Mouse (Mus musculus): ENCODE results near the gene Rhog. TPM values are rescaled to one million over a fixed set of nuclear protein-coding genes. Genes with fewer than 3 reads are reported as not detected.

Gene Rhog
- polyA plus RNA-seq, 1 experiment from 2014 or later = 56.3 TPM

- Histone ChIP-seq H3K27me3 (ENCODE audit: control insufficient read depth, insufficient read depth, low read depth, low read length) (no peaks in the 10 kb centered on the region), H3K9ac (ENCODE audit: low read depth, low read length) (peak overlapping the region; percentile 69), H3K4me3 (ENCODE audit: low read depth, low read length) (peak overlapping the region; percentile 71), H3K36me3 (ENCODE audit: control insufficient read depth, insufficient read depth) (no peaks in the 10 kb centered on the region), H3K4me1 (ENCODE audit: control insufficient read depth, low read depth, low read length) (peaks cover 9% of the 10 kb centered on the region), H3K27ac (ENCODE audit: low read length) (no peak overlapping the region; the same call in none of the 2 replicates), H3K9me3 (replicated peaks; ENCODE audit: control insufficient read depth, low read length) (no peaks in the 10 kb centered on the region), H3K4me2 (ENCODE audit: low read depth, low read length) (peak overlapping the region; percentile 92)
- WGBS (ENCODE audit: insufficient replicate concordance) = under 1% methylated on average over 11 of the region's 13 CpGs
- ATAC-seq (ENCODE audit: low read depth) = peak; percentile 66
Observed at GRCm38 (mm10) chr7:102222336-102222735, 33.5 kb downstream of the Rhog start.

GRCm38 (mm10) chr7:102221899-102222298, 34.0 kb downstream of the Rhog start:
- WGBS (ENCODE audit: insufficient replicate concordance) = 35% methylated on average over 1 of the region's 1 CpGs
- no peak for ATAC-seq (ENCODE audit: low read depth)
- Histone ChIP-seq H3K27ac (ENCODE audit: low read length) (no peak overlapping the region), H3K4me1 (ENCODE audit: control insufficient read depth, low read depth, low read length) (peaks cover 9% of the 10 kb centered on the region), H3K27me3 (ENCODE audit: control insufficient read depth, insufficient read depth, low read depth, low read length) (no peaks in the 10 kb centered on the region), H3K4me3 (ENCODE audit: low read depth, low read length) (no peak overlapping the region), H3K4me2 (ENCODE audit: low read depth, low read length) (peak overlapping the region; percentile 92), H3K36me3 (ENCODE audit: control insufficient read depth, insufficient read depth) (no peaks in the 10 kb centered on the region), H3K9ac (ENCODE audit: low read depth, low read length) (no peak overlapping the region), H3K9me3 (replicated peaks; ENCODE audit: control insufficient read depth, low read length) (no peaks in the 10 kb centered on the region)

- 51% methylated on average over 3 of the region's 3 CpGs for WGBS (ENCODE audit: insufficient replicate concordance)
- ATAC-seq (ENCODE audit: low read depth) = no peak
- Histone ChIP-seq H3K4me2 (ENCODE audit: low read depth, low read length) (peak overlapping the region; percentile 90), H3K9me3 (replicated peaks; ENCODE audit: control insufficient read depth, low read length) (no peaks in the 10 kb centered on the region), H3K4me1 (ENCODE audit: control insufficient read depth, low read depth, low read length) (peaks cover 11% of the 10 kb centered on the region), H3K27me3 (ENCODE audit: control insufficient read depth, insufficient read depth, low read depth, low read length) (no peaks in the 10 kb centered on the region), H3K9ac (ENCODE audit: low read depth, low read length) (peak overlapping the region; percentile 79), H3K27ac (ENCODE audit: low read length) (peak overlapping the region; percentile 87), H3K36me3 (ENCODE audit: control insufficient read depth, insufficient read depth) (no peaks in the 10 kb centered on the region), H3K4me3 (ENCODE audit: low read depth, low read length) (peak overlapping the region; percentile 76)
Observed at GRCm38 (mm10) chr7:102211071-102211470, 44.8 kb downstream of the Rhog start.

GRCm38 (mm10) chr7:102209756-102210721, 45.8 kb downstream of the Rhog start, which contains the start of the genes Nup98 and Pgap2:
TSS of gene Nup98 (minus strand) at chr7:102210176.
TSS of gene Pgap2 (plus strand) at chr7:102210208.
- Histone ChIP-seq H3K9me3 (replicated peaks; ENCODE audit: control insufficient read depth, low read length) (no peaks in the 10 kb centered on the region), H3K4me3 (ENCODE audit: low read depth, low read length) (peak within 1 kb of the TSS; percentile 76), H3K36me3 (ENCODE audit: control insufficient read depth, insufficient read depth) (no peaks in the 10 kb centered on the region), H3K4me2 (ENCODE audit: low read depth, low read length) (peak within 1 kb of the TSS; percentile 90), H3K4me1 (ENCODE audit: control insufficient read depth, low read depth, low read length) (peaks cover 17% of the 10 kb centered on the region), H3K9ac (ENCODE audit: low read depth, low read length) (peak within 1 kb of the TSS; percentile 89), H3K27ac (ENCODE audit: low read length) (peak within 1 kb of the TSS; percentile 90), H3K27me3 (ENCODE audit: control insufficient read depth, insufficient read depth, low read depth, low read length) (no peaks in the 10 kb centered on the region)
- ATAC-seq (ENCODE audit: low read depth) = peak; percentile 94
- WGBS (ENCODE audit: insufficient replicate concordance) = under 1% methylated on average over 84 of the region's 87 CpGs

- peak overlapping the region; percentile 83 for H3K4me2 ChIP-seq (ENCODE audit: low read depth, low read length)
- H3K27ac ChIP-seq (ENCODE audit: low read length) = no peak overlapping the region; the same call in 1 of the 2 replicates
- WGBS (ENCODE audit: insufficient replicate concordance) = 39% methylated on average over 4 of the region's 4 CpGs
- no peaks in the 10 kb centered on the region for H3K9me3 ChIP-seq (replicated peaks; ENCODE audit: control insufficient read depth, low read length)
- no peak for ATAC-seq (ENCODE audit: low read depth)
- no peaks in the 10 kb centered on the region for H3K36me3 ChIP-seq (ENCODE audit: control insufficient read depth, insufficient read depth)
- no peaks in the 10 kb centered on the region for H3K27me3 ChIP-seq (ENCODE audit: control insufficient read depth, insufficient read depth, low read depth, low read length)
- H3K9ac ChIP-seq (ENCODE audit: low read depth, low read length) = peak overlapping the region; percentile 89
- H3K4me3 ChIP-seq (ENCODE audit: low read depth, low read length) = peak overlapping the region; percentile 76
- H3K4me1 ChIP-seq (ENCODE audit: control insufficient read depth, low read depth, low read length) = peaks cover 22% of the 10 kb centered on the region
Observed at GRCm38 (mm10) chr7:102208806-102209363, 47.0 kb downstream of the Rhog start.

- WGBS (ENCODE audit: insufficient replicate concordance) = 13% methylated on average over 1 of the region's 1 CpGs
- H3K27me3 ChIP-seq (ENCODE audit: control insufficient read depth, insufficient read depth, low read depth, low read length) = no peaks in the 10 kb centered on the region
- no peak overlapping the region for H3K27ac ChIP-seq (ENCODE audit: low read length)
- ATAC-seq (ENCODE audit: low read depth) = no peak
- no peak overlapping the region for H3K9ac ChIP-seq (ENCODE audit: low read depth, low read length)
- no peak overlapping the region for H3K4me3 ChIP-seq (ENCODE audit: low read depth, low read length)
- no peaks in the 10 kb centered on the region for H3K36me3 ChIP-seq (ENCODE audit: control insufficient read depth, insufficient read depth)
- H3K9me3 ChIP-seq (replicated peaks; ENCODE audit: control insufficient read depth, low read length) = no peaks in the 10 kb centered on the region
- H3K4me2 ChIP-seq (ENCODE audit: low read depth, low read length) = peak overlapping the region; percentile 25; the same call in 1 of the 2 replicates
- H3K4me1 ChIP-seq (ENCODE audit: control insufficient read depth, low read depth, low read length) = peaks cover 22% of the 10 kb centered on the region
Observed at GRCm38 (mm10) chr7:102205646-102206045, 50.2 kb downstream of the Rhog start.

GRCm38 (mm10) chr7:102204296-102204857, 51.5 kb downstream of the Rhog start:
- H3K36me3 ChIP-seq (ENCODE audit: control insufficient read depth, insufficient read depth) = no peaks in the 10 kb centered on the region

GRCm38 (mm10) chr7:102200996-102201785, 54.7 kb downstream of the Rhog start:
- H3K9me3 ChIP-seq (replicated peaks; ENCODE audit: control insufficient read depth, low read length) = no peaks in the 10 kb centered on the region
- no peak overlapping the region for H3K9ac ChIP-seq (ENCODE audit: low read depth, low read length)
- H3K4me3 ChIP-seq (ENCODE audit: low read depth, low read length) = no peak overlapping the region
- H3K4me1 ChIP-seq (ENCODE audit: control insufficient read depth, low read depth, low read length) = peaks cover 11% of the 10 kb centered on the region
- no peaks in the 10 kb centered on the region for H3K27me3 ChIP-seq (ENCODE audit: control insufficient read depth, insufficient read depth, low read depth, low read length)
- no peak for ATAC-seq (ENCODE audit: low read depth)
- no peak overlapping the region for H3K27ac ChIP-seq (ENCODE audit: low read length)
- H3K36me3 ChIP-seq (ENCODE audit: control insufficient read depth, insufficient read depth) = no peaks in the 10 kb centered on the region
- H3K4me2 ChIP-seq (ENCODE audit: low read depth, low read length) = no peak overlapping the region

More at GRCm38 (mm10) chr7:102204296-102204857, 51.5 kb downstream of the Rhog start:
- Histone ChIP-seq H3K4me2 (ENCODE audit: low read depth, low read length) (no peak overlapping the region), H3K4me1 (ENCODE audit: control insufficient read depth, low read depth, low read length) (peaks cover 22% of the 10 kb centered on the region), H3K27me3 (ENCODE audit: control insufficient read depth, insufficient read depth, low read depth, low read length) (no peaks in the 10 kb centered on the region), H3K9ac (ENCODE audit: low read depth, low read length) (no peak overlapping the region), H3K9me3 (replicated peaks; ENCODE audit: control insufficient read depth, low read length) (no peaks in the 10 kb centered on the region), H3K27ac (ENCODE audit: low read length) (no peak overlapping the region), H3K4me3 (ENCODE audit: low read depth, low read length) (no peak overlapping the region)
- whole genome bisulfite sequencing (ENCODE audit: insufficient replicate concordance) = 71% methylated on average over 3 of the region's 3 CpGs
- ATAC-seq (ENCODE audit: low read depth) = no peak
